Mouse (Mus musculus): Measurements from ENCODE around the gene Gm17949.

Gene Gm17949

GRCm38 (mm10) chr17:56990966-56991365, 20.3 kb upstream of the Gm17949 start:
- DNase-seq, result no peak

- DNase-seq, result no peak
Observed at GRCm38 (mm10) chr17:56995046-56995445, 16.2 kb upstream of the Gm17949 start.

GRCm38 (mm10) chr17:56996506-56996905, 14.8 kb upstream of the Gm17949 start:
- no peak for DNase-seq

GRCm38 (mm10) chr17:56997029-56997667, 14.1 kb upstream of the Gm17949 start, which contains the start of gene Alkbh7:
Gene Alkbh7 (plus strand): TSS chr17:56997339.
- peak; percentile 99 for DNase-seq

- DNase-seq, result no peak
Observed at GRCm38 (mm10) chr17:56999414-56999813, 11.9 kb upstream of the Gm17949 start.

GRCm38 (mm10) chr17:56999968-57000609, 11.2 kb upstream of the Gm17949 start, which contains the start of gene Pspn:
Gene Pspn (minus strand): TSS chr17:57000018.
- DNase-seq, result no peak

- DNase-seq, result no peak
Observed at GRCm38 (mm10) chr17:57001228-57001627, 10.0 kb upstream of the Gm17949 start.

- DNase-seq, result no peak
Observed at GRCm38 (mm10) chr17:57003994-57004393, 7.3 kb upstream of the Gm17949 start.

GRCm38 (mm10) chr17:57007137-57007905, 3.9 kb upstream of the Gm17949 start:
- peak; percentile 29 for DNase-seq

GRCm38 (mm10) chr17:57010911-57011235, 396 bp upstream of the Gm17949 start:
- no peak for DNase-seq

- no peak for DNase-seq
Observed at GRCm38 (mm10) chr17:57012245-57012795, 1.1 kb downstream of the Gm17949 start.

- DNase-seq, result no peak
Observed at GRCm38 (mm10) chr17:57019693-57020092, 8.4 kb downstream of the Gm17949 start.

- DNase-seq, result no peak
Observed at GRCm38 (mm10) chr17:57020960-57021359, 9.7 kb downstream of the Gm17949 start.

- DNase-seq, result no peak
Observed at GRCm38 (mm10) chr17:57027471-57027870, 16.2 kb downstream of the Gm17949 start.

- no peak for DNase-seq
Observed at GRCm38 (mm10) chr17:57029691-57030090, 18.4 kb downstream of the Gm17949 start.

- peak; percentile 61 for DNase-seq
Observed at GRCm38 (mm10) chr17:57030931-57031660, 19.8 kb downstream of the Gm17949 start, which contains the start of gene Khsrp. Gene Khsrp (minus strand): TSS chr17:57031522.

- DNase-seq, result peak; percentile 100
Observed at GRCm38 (mm10) chr17:57031661-57032420, 20.6 kb downstream of the Gm17949 start.

GRCm38 (mm10) chr17:57032854-57033253, 21.6 kb downstream of the Gm17949 start:
- DNase-seq, result no peak

- no peak for DNase-seq
Observed at GRCm38 (mm10) chr17:57038978-57039377, 27.7 kb downstream of the Gm17949 start.

GRCm38 (mm10) chr17:57041554-57041953, 30.3 kb downstream of the Gm17949 start, which contains the start of gene Slc25a41:
Gene Slc25a41 (minus strand): TSS chr17:57041654.
- DNase-seq, result no peak

- DNase-seq, result peak; percentile 44
Observed at GRCm38 (mm10) chr17:57047406-57047805, 36.1 kb downstream of the Gm17949 start.

- no peak for DNase-seq
Observed at GRCm38 (mm10) chr17:57048816-57049215, 37.5 kb downstream of the Gm17949 start.
